Mouse (Mus musculus) stomach, postnatal 0 days (tissue): ENCODE measurements around the gene Rimkla. TPM values are rescaled to one million over a fixed set of nuclear protein-coding genes. Genes with fewer than 3 reads are reported as not detected.

Experiments used
- ATAC-seq: fragments of 200-750 bp; cut with Nextera tagmentation; 2 replicates; pipeline ENCODE4 v1.8.0; 2017; ENCODE audit not compliant: low FRiP score, low TSS enrichment
- DNase-seq: peaks from one replicate; pipeline ENCODE4 v3.0.0-alpha.2; 2016; ENCODE audit warnings: low spot score
- H3K27ac ChIP-seq: fragments of 300-500 bp; sonication (generic); replicated peaks from 2 replicates; pipeline ENCODE4 v1.5.1; 2014; ENCODE audit warnings: mild to moderate bottlenecking, control low read depth
- H3K27me3 ChIP-seq: fragments of 300-500 bp; sonication (generic); 2 replicates; pipeline ENCODE4 v1.6.1; 2014; ENCODE audit warnings: low read length; ENCODE audit not compliant: control insufficient read depth, insufficient read depth
- H3K36me3 ChIP-seq: fragments of 300-500 bp; sonication (generic); 2 replicates; pipeline ENCODE4 v1.6.1; 2014; ENCODE audit warnings: low read length, mixed read lengths; ENCODE audit not compliant: control insufficient read depth, insufficient read depth
- H3K4me1 ChIP-seq: fragments of 300-500 bp; sonication (generic); replicated peaks from 2 replicates; pipeline ENCODE4 v1.6.1; 2014; ENCODE audit warnings: antibody characterized with exemption; ENCODE audit not compliant: control insufficient read depth, insufficient read depth
- H3K4me2 ChIP-seq: fragments of 300-500 bp; sonication (generic); replicated peaks from 2 replicates; pipeline ENCODE4 v1.6.1; 2014; ENCODE audit warnings: low read depth, mild to moderate bottlenecking, control low read depth, moderate library complexity
- H3K4me3 ChIP-seq: fragments of 300-500 bp; sonication (generic); 2 replicates; pipeline ENCODE4 v1.5.1; 2014; ENCODE audit warnings: low read depth, low read length, control low read depth
- H3K9ac ChIP-seq: fragments of 300-500 bp; sonication (generic); 2 replicates; pipeline ENCODE4 v1.6.1; 2014; ENCODE audit warnings: mild to moderate bottlenecking, low read length, control low read depth, mixed read lengths
- H3K9me3 ChIP-seq: fragments of 300-500 bp; sonication (generic); 2 replicates; pipeline ENCODE4 v1.6.1; 2016; ENCODE audit warnings: low read length; ENCODE audit not compliant: control insufficient read depth
- CTCF ChIP-seq: IDR thresholded peaks from 2 replicates; pipeline ENCODE4 v1.5.1; 2016; ENCODE audit warnings: antibody characterized with exemption, low read depth, mild to moderate bottlenecking, moderate library complexity
- EP300 ChIP-seq: optimal IDR thresholded peaks from 2 replicates; pipeline ENCODE3; 2016; ENCODE audit warnings: antibody characterized with exemption
- WGBS: fragments of 180-500 bp; shearing (Covaris S2); extraction: QIAGEN DNeasy Blood & Tissue Kit; methylation state at CpG from one replicate; pipeline ENCODE4 v1.1.7; 2014; 5-methylcytosine and 5-hydroxymethylcytosine counted together
- polyA plus RNA-seq: library from polyadenylated mRNA; unstranded; fragments of >200 nt; fragmentation: Nextera tagmentation; extraction: Ambion mirVana; gene quantifications from 2 replicates; pipeline ENCODE4 v1.2.1, GENCODE M21; 2015

Rimkla gene
- polyA plus RNA-seq, 1 experiment from 2014 or later: 0.25 TPM

DNA sequence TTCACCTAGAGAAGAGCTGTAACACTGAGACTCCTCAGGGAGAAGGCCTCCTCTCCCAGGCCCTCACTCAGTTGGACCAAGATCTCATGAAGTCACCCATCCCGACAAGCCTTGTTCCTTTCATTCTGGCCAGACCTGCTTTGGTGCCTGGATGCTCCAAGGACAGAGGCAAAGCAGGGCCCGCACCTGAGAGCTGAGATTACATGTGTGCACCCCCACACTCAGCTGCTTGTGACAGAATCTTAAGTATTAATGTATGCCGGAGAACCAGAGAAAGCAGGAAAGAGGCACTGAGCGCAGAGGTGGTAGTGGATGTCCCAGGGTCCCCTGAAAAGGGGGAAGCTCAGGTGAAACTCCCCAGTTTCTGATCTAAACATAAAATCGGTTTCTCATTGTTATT lies 39.3 kb downstream of the Rimkla start:
- ATAC-seq: no peak
- H3K27ac ChIP-seq: no peak overlapping the region
- H3K9me3 ChIP-seq: no peaks in the 10 kb centered on the region
- no peaks in the 10 kb centered on the region for H3K36me3 ChIP-seq
- H3K9ac ChIP-seq: no peak overlapping the region
- no peak overlapping the region for H3K4me2 ChIP-seq
- H3K4me1 ChIP-seq: no peaks in the 10 kb centered on the region
- 57% methylated on average over 5 of the region's 5 CpGs for WGBS
- no peaks in the 10 kb centered on the region for H3K27me3 ChIP-seq
- DNase-seq: no peak
- TF ChIP-seq EP300 (no peak), CTCF (no peak)
- H3K4me3 ChIP-seq: no peak overlapping the region

GRCm38 (mm10) chr4:119450436-119450835 lies 42.0 kb downstream of the Rimkla start:
- H3K27ac ChIP-seq: no peak overlapping the region
- TF ChIP-seq CTCF (no peak), EP300 (no peak)
- no peaks in the 10 kb centered on the region for H3K27me3 ChIP-seq
- no peaks in the 10 kb centered on the region for H3K36me3 ChIP-seq
- DNase-seq (no peak), ATAC-seq (no peak)
- H3K9me3 ChIP-seq: no peaks in the 10 kb centered on the region
- no peaks in the 10 kb centered on the region for H3K4me1 ChIP-seq
- no peak overlapping the region for H3K4me3 ChIP-seq
- no peak overlapping the region for H3K4me2 ChIP-seq
- no peak overlapping the region for H3K9ac ChIP-seq
- 72% methylated on average over 7 of the region's 7 CpGs for WGBS

DNA sequence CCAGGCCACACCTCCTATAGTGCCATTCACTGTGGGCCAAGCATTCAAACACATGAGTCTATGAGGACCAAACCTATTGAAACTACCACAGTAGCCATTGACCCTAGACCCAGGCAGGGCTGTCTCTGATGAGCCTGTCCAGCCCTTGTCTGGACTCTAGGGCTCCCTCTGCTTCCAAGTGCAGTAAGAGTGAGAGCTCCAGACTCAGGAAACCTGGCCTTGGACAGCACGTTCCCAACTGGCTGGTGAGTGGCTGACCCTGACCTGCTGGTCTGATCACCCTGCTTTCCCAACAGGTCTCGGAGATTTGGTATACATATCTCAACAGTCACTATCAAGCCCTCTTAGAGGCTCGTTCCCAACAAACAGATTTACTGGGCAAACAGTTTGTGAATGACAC lies 44.6 kb downstream of the Rimkla start:
- no peak for ATAC-seq
- H3K4me3 ChIP-seq: no peak overlapping the region
- H3K27ac ChIP-seq: no peak overlapping the region
- no peak overlapping the region for H3K4me2 ChIP-seq
- 51% methylated on average over 3 of the region's 3 CpGs for WGBS
- H3K27me3 ChIP-seq: no peaks in the 10 kb centered on the region
- H3K9ac ChIP-seq: no peak overlapping the region
- H3K4me1 ChIP-seq: no peaks in the 10 kb centered on the region
- no peaks in the 10 kb centered on the region for H3K36me3 ChIP-seq
- no peaks in the 10 kb centered on the region for H3K9me3 ChIP-seq
- TF ChIP-seq EP300: no peak
- no peak for TF ChIP-seq CTCF
- no peak for DNase-seq

GRCm38 (mm10) chr4:119447261-119447660 lies 45.2 kb downstream of the Rimkla start:
- 90% methylated on average over 6 of the region's 6 CpGs for WGBS
- Histone ChIP-seq H3K9ac (no peak overlapping the region), H3K4me3 (no peak overlapping the region), H3K4me1 (no peaks in the 10 kb centered on the region), H3K27me3 (no peaks in the 10 kb centered on the region), H3K27ac (no peak overlapping the region), H3K36me3 (no peaks in the 10 kb centered on the region), H3K9me3 (no peaks in the 10 kb centered on the region), H3K4me2 (no peak overlapping the region)
- TF ChIP-seq CTCF (no peak), EP300 (no peak)
- no peak for DNase-seq
- ATAC-seq: no peak

DNA sequence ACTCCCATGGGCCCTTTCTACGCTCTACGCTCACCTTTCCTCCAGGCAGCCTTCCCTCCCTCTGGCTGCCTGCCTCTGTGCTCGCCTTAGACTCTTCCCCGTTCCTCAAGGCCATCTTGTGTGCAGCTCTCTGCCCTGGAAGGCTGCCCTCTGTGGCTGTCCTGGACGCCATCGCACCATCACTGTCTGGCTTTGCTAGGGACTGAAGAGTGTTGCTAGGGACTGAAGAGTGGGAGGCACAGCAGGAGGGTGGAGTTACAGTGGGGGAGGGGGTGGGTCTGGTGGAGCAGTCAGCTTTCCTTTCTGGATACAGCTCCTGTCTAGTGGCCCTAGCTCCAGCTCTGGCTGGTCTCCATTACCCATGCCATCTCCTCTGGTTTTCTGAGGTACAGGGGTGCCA lies 49.9 kb downstream of the Rimkla start:
- ATAC-seq: no peak

GRCm38 (mm10) chr4:119441836-119442235 lies 50.6 kb downstream of the Rimkla start:
- DNase-seq (no peak), ATAC-seq (no peak)
- Histone ChIP-seq H3K4me3 (no peak overlapping the region), H3K36me3 (no peaks in the 10 kb centered on the region), H3K4me2 (no peak overlapping the region), H3K9me3 (no peaks in the 10 kb centered on the region), H3K9ac (no peak overlapping the region), H3K4me1 (no peaks in the 10 kb centered on the region), H3K27me3 (no peaks in the 10 kb centered on the region), H3K27ac (no peak overlapping the region)
- 84% methylated on average over 4 of the region's 4 CpGs for WGBS
- TF ChIP-seq EP300 (no peak), CTCF (no peak)

More for the DNA sequence above, 49.9 kb downstream of the Rimkla start:
- Histone ChIP-seq H3K4me2 (no peak overlapping the region), H3K9ac (no peak overlapping the region), H3K27ac (no peak overlapping the region), H3K36me3 (no peaks in the 10 kb centered on the region), H3K4me1 (no peaks in the 10 kb centered on the region), H3K4me3 (no peak overlapping the region), H3K9me3 (no peaks in the 10 kb centered on the region), H3K27me3 (no peaks in the 10 kb centered on the region)
- no peak for TF ChIP-seq EP300
- no peak for TF ChIP-seq CTCF
- WGBS: 51% methylated on average over 6 of the region's 6 CpGs
- DNase-seq: no peak
